Mouse (Mus musculus): ENCODE measurements around the gene Gm49393. TPM values are rescaled to one million over a fixed set of nuclear protein-coding genes. Genes with fewer than 3 reads are reported as not detected.
A peak's percentile ranks its signal among the peaks of the same experiment; 100 is the strongest.
"Not testable (repeated sequence)": the region's sequence is repeated elsewhere in the genome, so short reads cannot be mapped to it uniquely, and the experiment has no call there.

Gene Gm49393
- total RNA-seq (2015): not detected in 2 replicates
- total RNA-seq (2017): not detected in 2 replicates

DNA sequence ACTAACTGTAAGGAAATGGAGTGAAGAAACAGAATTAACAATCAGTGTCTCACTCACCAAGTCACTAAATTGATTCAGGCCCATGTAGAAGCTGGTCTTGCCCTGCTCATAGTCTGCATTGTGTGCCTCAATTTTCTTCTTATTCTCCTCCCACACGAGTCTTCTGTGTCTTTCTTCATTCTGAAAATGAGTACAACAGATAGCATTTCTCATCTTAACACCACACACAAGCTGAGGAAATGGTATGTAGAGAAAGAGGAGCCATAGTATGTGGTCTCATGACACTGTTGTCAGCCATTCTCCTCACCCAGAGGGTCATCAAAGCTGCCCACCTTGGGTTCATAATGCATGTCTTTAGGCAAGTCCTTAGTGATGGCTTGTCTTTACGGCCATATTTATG lies at the start of gene Gm49393:
TSS of gene Gm49393 (minus strand) at position 101 of the 400 bp plus-strand sequence.
- ATAC-seq (ENCODE audit: poor library complexity, severe bottlenecking): not testable (repeated sequence)

DNA sequence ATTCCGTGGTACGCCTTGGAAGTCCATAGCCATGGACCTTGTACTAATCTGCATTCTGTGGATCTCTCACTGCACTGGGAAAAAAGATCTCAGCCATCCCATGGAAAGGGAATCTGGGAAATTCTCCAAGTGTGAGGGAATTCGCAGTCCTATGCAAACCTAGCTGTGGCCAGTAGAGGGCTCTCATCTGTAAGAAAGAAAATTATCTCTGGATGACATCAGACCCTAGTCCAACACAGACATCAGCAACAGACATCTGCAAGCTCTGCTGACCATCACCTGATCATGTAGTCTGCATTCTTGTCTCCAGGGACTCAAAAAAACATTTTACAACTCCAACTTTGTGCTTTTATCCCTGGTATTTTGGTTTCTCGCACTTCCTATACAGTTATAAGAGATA lies 36.9 kb upstream of the Gm49393 start:
- ATAC-seq (ENCODE audit: poor library complexity, severe bottlenecking): not testable (repeated sequence)

DNA sequence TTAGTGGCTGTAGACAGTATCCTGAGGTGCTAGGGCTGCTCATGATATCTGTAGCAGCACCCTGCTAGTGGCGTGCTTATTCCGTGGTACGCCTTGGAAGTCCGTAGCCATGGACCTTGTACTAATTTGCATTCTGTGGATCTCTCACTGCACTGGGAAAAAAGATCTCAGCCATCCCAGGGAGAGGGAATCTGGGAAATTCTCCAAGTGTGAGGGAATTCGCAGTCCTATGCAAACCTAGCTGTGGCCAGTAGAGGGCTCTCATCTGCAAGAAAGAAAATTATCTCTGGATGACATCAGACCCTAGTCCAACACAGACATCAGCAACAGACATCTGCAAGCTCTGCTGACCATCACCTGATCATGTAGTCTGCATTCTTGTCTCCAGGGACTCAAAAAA lies 28.6 kb upstream of the Gm49393 start:
- ATAC-seq (ENCODE audit: poor library complexity, severe bottlenecking): not testable (repeated sequence)

DNA sequence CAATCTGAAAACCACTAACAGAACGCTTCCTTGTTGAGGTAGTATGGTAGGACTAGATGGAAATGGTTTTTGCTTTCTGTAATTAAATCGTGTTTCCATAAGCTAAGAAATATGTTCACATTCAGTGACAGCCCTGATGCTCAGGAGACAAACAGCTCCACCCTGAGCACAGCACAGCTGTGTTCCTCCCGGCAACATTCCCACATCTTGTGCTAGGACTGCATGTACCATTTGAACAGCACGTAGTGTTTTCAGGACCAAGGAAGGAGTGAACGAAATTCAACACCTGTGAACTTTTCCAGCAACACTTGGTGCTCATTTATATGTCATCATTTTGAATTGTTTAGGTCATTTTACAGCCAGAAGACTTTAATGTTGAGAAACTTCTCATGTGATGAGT lies 26.3 kb upstream of the Gm49393 start:
- no peak for ATAC-seq (ENCODE audit: poor library complexity, severe bottlenecking)

DNA sequence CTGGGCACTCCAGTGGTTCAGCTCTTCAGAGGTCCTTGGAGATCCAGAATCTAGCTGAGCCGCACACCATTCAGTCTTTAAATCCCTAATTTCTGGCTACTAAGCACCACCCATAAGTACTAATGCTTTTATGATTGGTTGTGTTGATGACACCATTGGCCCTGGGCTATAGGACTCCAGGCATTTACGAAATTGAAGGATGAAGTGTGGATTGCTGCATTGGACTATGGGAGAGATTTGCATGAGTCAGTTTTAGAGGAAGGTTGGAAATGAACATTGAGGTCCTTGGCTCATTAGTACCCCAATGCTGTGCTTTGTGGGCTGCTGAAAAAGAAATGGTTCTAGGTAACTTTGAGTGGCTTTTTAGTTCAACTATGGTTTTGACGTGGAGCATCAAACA lies 6.5 kb upstream of the Gm49393 start, which contains the start of gene Tpbpa:
TSS of gene Tpbpa (minus strand) at position 101 of the 400 bp plus-strand sequence.
- ATAC-seq (ENCODE audit: poor library complexity, severe bottlenecking): not testable (repeated sequence)

DNA sequence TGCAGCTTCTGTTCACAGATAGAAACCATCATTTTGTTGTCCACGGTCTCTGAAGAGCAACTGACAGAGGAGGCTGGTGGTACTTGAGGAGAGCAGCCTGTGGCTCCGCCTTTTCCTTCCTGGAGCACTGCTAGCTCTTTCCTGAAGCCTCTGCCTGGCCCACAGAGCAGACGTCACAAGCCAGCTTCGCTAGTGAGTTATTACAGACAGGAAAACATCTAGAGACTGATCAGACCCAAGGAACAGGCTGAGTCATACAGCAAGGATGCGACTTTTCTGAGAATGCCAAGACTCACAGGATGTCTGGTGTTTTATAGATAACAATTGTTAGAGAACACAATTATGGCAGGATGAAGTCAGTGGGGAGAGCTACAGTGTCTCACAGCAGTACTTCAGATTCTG lies 1.1 kb upstream of the Gm49393 start, which contains the start of the genes Gm49391 and Ctla2a:
TSS of gene Gm49391 (minus strand) at position 72 of the 402 bp plus-strand sequence.
TSS of gene Ctla2a (minus strand) at position 126 of the 402 bp plus-strand sequence.
- peak; percentile 69 for ATAC-seq (ENCODE audit: poor library complexity, severe bottlenecking)

DNA sequence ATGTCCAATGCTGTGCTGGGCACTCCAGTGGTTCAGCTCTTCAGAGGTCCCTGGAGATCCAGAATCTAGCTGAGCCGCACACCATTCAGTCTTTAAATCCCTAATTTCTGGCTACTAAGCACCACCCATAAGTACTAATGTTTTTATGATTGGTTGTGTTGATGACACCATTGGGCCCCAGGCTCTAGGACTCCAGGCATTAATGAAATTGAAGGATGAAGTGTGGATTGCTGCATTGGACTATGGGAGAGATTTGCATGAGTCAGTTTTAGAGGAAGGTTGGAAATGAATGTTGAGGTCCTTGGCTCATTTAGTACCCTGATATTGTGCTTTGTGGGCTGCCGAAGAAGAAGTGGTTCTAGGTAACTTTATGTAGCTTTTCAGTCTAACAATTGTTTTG lies 30.6 kb downstream of the Gm49393 start, which contains the start of gene Tpbpb:
TSS of gene Tpbpb (minus strand) at position 101 of the 400 bp plus-strand sequence.
- ATAC-seq (ENCODE audit: poor library complexity, severe bottlenecking): not testable (repeated sequence)

DNA sequence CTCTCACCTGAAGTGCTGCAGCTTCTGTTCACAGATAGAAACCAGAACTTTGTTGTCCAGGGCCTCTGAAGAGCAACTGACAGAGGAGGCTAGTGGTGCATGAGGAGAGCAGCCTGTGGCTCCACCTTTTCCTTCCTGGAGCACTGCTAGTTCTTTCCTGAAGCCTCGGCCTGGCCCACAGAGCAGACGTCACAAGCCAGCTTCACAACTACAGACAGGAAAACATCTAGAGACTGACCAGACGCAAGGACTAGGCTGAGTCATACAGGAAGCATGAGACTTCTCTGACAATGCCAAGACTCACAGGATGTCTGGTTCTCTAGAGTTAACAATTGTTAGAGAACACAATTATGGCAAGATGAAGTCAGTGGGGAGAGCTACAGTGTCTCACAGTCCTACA lies 38.1 kb downstream of the Gm49393 start, which contains the start of gene Ctla2b:
TSS of gene Ctla2b (minus strand) at position 120 of the 400 bp plus-strand sequence.
- peak; percentile 86 for ATAC-seq (ENCODE audit: poor library complexity, severe bottlenecking)

DNA sequence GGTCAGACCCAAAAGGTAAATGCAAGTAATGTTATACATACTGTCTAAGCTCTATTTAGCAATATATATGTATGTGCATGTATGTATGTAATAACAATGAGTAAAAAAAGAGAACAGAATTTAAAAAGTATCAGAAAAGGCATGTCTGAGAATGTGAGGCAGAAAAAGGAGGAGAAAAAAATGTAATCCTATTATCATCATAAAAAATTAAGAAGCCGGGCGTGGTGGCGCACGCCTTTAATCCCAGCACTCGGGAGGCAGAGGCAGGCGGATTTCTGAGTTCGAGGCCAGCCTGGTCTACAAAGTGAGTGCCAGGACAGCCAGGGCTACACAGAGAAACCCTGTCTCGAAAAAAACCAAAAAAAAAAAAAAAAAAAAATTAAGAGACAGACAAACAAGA lies 38.6 kb downstream of the Gm49393 start, which contains the start of gene Gm49392:
TSS of gene Gm49392 (minus strand) at position 101 of the 400 bp plus-strand sequence.
- ATAC-seq (ENCODE audit: poor library complexity, severe bottlenecking): not testable (repeated sequence)

DNA sequence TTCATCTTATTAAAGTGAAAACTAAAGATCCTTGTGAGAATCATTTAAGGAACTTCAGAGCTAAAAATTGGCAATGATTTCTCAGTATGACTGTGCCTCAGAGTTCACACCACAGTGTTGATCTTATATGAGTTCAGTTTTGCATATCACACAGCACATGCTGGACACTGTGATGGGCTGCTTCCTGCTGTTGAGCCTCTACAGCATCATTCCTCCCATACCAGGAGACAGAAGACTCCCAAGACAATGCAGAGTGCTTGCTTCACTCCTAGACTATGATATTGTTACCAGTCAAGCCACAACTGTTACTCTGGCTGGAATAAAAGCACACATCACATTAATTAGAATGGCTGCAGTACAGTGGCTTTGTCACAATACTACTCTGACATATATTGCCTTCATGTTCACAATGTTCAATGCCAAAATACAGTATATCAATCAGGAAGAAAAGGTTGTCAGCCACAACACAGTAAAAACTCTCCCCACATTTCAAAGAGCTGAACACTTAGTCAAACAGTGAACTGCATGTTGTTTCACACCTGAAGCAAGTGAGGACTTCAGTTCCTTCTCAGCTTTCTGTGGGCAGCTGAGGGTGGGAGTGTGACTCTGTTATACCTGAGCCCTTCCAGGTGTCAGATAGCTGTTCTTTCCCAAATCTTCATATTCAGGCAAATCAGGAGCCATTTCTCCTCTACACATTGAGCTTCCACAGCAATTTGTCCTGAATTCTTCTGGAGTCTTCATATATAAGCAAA lies 39.8 kb downstream of the Gm49393 start:
- ATAC-seq (ENCODE audit: poor library complexity, severe bottlenecking): peak; percentile 29

DNA sequence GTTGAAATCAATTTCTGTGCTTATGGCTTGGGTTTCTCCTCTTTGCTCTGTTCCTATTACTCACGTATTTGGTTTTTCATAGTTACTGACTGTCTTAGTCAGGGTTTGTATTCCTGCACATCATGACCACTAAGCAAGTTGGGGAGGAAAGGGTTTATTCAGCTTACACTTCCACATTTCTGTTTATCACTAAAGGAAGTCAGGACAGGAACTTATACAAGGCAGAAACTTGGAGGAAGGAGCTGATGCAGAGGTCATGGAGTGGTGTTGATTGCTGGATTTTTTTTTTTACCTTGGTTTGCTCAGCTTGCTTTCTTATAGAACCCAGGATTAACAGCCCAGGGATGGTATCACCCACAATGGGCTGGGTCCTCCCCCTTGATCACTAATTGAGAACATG lies 43.1 kb downstream of the Gm49393 start:
- ATAC-seq (ENCODE audit: poor library complexity, severe bottlenecking): no peak

DNA sequence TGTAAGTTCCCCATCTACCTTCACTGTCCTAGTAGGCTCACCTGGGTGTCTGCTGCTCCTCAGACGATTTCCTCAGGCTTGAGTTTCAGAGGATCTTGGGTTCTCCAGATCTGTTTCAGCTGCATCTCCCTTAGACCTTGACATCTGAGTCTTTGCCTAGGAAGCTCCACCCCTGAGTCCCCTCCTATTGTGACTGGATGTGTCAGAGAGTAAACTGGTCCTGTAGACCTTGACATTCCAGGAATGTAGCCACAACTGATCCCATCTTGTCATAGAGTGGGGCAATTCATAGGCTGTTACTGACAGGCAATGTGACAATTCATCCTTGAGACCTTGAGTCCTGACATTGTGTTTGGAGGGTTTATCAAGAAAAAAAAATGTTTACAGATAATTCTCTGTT lies 71.1 kb downstream of the Gm49393 start, which contains the start of gene 4930486L24Rik:
TSS of gene 4930486L24Rik (minus strand) at position 195 of the 400 bp plus-strand sequence.
- no peak for ATAC-seq (ENCODE audit: poor library complexity, severe bottlenecking)

DNA sequence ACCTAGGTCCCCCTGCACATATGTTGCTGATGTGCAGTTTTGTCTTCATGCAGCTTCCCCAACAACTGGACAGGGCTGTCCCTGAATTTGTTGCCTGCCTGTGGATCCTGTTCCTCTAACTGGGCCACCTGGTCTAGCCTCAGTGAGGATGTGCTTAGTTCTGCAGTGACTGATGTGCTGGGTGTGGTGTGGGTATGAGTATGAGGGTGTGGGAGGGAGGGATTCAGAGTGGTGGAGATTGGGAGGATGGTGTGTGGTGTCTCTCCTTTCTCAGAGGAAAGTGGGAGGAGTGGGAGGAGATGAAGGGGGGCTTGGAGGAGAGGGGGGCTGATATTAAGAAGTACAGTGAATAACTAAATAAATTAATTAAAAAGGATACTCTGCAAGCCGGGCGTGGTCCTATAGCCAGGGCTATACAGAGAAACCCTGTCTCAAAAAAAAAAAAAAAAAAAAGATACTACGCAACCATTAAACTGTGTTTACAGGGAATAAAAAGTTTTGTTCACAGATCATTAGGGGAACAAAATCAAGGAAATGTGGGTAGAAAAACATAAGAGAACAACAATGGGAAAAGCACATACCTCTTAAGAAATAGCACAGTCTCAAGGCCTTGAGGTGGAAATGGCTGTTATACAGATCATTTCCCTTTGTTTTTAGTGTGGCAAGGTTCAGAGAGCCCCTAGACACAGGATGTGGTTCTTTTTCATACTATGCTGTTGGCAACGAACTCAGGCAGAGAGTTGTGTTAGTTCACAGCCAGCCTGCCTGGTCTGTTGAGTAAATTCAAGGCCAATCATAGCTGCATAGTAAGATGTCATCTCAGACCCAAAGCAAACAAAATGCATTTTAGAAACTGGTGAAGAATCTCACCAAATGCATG lies 86.9 kb downstream of the Gm49393 start:
- peak; percentile 64 for ATAC-seq (ENCODE audit: poor library complexity, severe bottlenecking)

DNA sequence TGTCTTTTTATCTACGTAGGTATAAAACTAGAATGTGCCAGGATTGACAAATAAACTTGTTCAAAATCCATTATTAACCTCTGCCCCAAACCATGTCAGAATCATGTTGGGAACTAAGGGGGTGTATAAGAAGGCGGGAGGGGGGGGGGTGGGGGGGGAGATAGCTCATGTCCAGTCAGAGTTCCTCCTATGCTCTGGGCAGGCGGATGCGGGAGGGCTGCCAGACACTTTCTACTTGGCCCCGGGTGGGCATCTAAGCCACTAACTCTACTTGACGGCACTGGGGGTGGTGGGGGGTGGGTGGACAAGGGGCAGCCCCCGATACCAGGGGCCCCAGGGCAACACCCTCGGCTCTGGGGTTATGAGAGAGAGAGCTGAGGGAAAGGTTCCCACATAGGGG lies 92.2 kb downstream of the Gm49393 start:
- ATAC-seq (ENCODE audit: poor library complexity, severe bottlenecking): no peak

DNA sequence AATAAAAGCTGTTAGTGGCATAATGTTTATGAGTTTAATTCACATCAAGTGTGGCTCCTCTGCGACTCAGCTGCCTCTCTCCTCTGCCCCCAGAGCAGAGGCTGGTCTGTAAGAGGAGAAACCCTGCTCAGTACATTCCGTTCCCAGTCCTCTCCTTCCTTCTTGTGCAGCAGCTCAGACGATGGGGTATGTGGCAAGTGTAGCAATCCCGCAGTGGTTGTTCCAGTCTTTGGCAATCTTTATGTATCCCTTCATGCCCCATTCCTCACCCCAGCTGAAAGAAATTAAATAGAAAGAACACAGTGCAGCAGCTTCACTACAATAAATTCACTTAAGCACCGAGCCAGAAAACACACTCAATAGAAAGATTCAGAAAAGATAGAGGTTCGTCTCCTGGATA lies 92.7 kb downstream of the Gm49393 start:
- ATAC-seq (ENCODE audit: poor library complexity, severe bottlenecking): no peak

DNA sequence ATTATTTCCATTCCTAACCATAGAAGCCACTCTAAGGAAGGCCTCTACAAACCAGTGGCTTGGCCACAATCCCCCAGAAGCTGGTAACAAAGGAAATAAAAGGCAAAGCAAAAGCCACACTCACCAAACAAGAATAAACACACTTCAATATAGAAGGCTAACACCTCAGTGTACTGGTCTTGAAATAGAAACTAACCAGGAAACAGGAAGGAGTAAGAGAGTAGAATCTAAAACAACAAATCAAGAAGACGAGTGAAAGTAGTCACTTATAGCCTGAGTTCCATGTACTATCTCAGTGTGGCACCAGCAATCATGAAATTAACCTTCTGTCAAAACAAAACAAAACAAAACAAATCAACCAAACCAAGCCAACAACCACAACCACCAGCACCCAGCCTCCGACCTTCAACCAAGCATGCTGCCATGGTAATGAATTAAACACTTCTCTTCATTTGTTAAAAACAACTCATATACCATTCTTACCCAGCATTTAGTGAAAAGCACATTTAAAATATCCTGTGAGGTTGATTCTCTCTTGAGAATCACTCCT lies 96.0 kb downstream of the Gm49393 start:
- ATAC-seq (ENCODE audit: poor library complexity, severe bottlenecking): peak; percentile 62

DNA sequence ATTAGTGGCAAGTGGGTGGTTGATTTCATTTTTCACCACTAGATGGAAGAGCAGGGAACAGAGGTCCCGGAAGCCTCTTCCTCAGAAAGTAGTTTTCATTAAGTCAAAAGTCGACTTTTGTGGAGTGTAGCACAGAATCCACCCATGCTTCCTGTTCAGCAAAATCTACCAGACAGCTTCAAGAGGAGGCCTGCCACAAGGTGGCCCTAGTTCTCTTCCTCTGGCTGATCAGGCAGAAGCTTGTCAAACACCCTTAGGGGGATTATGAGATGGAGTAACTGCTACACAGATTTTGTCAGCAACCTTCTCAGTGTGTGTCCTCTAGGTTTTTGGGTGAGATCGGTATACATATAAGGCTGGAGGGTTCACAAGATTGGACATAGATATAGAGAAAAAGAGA lies 109.3 kb downstream of the Gm49393 start:
- no peak for ATAC-seq (ENCODE audit: poor library complexity, severe bottlenecking)

DNA sequence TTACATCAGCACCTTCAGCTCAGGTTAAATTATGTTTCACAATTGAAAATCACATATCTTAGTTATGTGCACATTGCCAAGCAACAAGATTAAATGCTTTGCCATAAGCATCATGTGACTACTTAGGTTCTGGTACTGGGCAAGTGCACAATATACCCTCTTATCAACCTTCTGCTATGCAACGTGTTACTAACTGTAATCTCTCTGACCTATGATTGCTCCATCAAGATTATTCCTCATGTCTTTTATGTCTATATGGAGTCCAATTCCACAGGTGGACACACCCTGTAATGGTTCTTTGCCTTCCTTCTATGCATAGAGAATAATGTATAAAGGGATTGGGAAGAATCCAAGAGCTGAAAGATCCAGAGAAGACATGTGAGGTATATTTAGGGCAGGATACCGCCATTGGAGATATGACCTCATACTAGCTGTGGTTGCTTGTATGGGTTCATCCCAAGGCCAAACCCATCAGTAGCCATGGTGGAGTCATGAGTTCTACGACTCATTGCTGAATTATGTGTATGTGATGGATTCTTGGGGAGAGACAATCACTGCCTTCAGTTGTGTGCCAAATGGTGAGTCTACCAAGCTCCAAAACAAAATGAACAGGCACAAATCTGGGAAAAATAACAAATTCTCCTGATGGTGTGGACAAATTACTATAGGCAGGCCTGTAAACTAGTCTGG lies 114.8 kb downstream of the Gm49393 start:
- no peak for ATAC-seq (ENCODE audit: poor library complexity, severe bottlenecking)

DNA sequence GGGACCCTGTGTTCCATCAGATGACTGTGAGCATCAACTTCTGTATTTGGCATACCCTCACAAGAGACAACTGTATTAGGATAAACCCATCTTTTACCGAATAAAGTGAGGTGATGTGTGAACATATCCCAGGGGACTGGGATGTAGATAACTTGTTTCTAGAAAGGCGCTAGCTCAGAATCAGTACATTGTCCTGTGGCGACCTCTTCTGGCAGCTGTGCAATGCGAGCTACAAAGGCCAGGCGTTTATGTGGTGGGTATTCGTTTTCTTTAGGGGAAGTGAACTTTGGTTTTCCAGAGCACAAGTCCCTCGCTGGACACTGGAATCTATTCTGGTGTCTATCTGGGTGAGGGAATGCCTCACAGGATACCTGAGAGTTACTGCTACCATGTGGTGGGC lies 115.9 kb downstream of the Gm49393 start:
- ATAC-seq (ENCODE audit: poor library complexity, severe bottlenecking): no peak

DNA sequence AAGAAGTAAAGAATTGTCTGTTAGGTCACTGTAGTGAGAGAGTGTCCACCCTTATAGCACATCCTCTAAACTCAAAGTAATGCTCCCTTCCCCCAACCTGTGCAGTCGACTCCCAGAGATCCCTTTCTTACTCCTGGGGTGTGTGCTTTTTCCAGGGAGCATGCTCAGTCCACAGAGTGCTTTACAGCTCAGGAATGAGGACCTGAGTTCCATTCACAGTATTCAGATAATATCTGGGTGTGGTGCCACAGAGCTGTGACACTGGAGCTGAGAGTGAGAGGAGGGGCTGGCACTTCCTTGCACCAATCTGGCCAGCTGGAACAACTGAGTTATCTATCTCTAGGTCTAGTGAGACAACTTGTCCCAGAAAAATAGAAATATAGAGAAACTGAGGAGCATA lies 121.7 kb downstream of the Gm49393 start:
- ATAC-seq (ENCODE audit: poor library complexity, severe bottlenecking): no peak

Measured in megakaryocyte, adult 5-6 weeks (primary cell).